Mouse (Mus musculus) cerebellum, postnatal 10 days (tissue): Measurements from ENCODE around the gene C77080.
A peak's percentile ranks its signal among the peaks of the same experiment; 100 is the strongest.

Source experiments
- DNase-seq, 2 experiments: peaks; one replicate each; pipeline ENCODE4 v3.0.0; 2021; ENCODE audit warnings: mixed read lengths in 2 of 2

C77080 gene

DNA sequence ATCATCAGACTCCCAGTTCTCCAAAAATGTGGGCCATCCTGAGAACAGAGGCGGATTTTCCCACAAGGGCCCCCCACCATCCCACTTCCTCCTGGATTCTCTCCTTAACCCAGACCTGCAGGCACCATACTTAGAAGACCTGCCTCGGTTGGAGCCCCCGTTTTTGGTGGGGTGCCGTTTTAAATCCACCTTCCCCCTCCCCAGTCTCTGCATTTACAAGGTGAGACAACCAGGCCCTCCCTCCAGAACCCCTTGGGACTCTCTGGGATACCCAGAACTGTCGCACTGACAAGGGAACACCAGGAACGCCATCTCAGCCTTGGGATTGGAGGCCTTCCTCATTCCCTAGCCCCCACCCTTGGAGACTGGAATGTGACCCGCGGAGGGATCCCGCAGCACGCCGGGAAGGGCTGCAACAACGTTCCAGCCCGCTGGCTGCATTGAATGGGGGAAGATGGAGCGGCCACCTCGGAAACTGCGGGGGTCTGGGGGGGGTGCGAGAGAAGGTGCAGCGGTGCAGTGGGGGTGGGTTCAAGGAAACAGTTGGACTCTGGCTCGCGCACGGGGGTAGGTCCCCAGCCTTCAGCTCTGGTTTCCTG, 23.3 kb downstream of the C77080 start:
- peak; percentile 55 to 58 for DNase-seq

DNA sequence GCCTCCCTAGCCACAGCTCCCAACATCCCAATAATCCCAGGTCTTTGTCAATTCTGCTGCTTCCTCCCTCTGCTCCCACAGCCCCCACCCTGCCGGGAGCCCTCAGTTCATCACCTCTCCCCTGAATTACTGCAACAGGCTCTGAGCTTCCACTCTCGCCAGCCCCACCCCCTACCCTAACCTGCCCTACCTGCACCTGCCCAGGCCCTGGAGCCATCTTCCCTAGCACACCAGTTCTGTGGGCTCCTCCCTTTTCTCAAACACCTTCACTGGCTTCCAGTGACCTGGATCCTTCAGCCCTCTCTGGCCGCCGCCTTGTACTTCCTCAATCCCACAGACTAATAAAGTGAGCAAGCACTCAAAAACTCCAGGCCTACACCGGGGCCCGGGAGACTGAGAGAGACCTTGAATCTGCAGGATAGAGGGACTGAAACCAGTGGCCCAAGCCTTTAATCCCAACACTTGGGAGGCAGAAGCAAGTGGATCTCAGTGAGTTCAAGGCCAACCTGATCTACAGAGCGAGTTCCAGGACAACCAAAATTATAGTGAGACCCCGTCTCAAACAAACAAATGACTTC, 24.9 kb downstream of the C77080 start:
- DNase-seq: peak in 1 of 2 experiments; percentile 16

DNA sequence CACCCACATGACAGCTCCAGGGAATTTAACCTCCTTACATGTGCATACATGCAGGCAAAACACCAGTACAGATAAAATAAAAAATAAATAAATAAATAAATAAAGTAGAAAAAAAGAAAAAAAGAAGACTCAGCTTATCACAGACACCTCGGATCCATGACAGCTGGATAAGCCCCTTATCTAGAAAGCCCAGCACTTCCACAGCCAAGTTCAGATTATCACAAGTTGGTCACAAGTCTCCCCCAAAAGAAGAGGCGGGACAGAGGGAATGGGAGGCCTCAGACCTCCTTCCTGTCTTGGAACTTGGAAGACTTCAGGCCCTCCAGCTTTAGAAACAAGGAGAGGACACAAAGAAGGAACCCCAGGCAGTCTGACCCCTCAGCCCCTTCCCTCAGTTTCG, 26.1 kb downstream of the C77080 start:
- DNase-seq: no peak

DNA sequence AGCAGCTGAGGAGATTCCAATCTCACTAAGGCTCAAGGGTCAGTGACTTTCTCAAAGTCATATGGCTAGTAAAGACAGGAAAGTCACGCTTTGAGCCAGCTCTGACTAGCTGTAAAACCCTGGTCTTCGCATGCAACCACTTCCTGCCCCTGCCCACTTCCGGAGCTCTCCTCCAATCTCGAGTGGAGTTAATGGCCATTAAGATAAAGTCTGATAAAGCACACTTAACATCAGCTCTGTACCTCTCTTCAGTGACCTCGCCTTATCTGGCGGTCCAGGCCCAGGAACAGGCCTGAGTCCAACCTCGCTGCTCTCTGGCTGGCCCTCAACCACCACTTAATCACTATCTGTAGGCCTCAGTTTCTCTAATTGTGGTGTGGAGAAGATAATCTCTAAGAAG, 26.7 kb downstream of the C77080 start:
- DNase-seq: no peak

DNA sequence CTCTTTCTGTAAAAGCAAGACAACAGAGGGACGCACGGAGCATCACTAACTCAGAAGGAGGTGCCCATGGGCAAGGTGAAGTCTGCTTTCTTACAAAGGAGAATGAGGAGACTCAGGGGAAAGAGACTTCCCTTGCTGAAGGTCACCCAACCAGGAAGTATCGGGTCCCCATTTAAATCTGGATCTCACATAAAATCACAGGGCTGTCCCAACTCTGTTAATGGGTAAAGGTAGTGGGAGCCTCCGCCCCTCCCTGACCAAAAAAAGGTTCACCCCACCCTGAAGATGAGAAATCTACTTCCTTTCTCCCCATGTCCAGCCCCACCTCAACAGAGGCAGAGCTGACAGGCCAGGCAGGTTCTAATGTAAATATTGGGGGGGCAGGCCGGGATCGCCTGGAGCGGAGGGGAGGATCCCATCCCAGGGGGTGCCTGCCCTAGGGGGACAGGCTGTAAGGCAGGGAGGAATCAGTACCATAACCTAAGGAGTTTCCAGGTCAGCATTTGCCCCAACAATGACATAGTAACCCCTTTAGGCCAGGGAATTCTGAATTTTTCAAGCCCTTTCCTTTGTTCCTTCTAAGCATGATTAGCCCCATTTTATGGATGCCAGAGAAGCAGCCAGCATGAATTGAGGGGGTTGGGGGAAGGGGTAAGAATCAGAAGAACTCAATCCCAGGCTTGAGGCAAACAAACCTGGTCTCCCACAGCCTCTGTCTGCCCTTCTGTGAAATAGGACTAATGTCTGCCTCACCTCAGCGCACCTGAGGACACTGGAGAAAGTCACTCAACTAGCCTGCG, 28.4 kb downstream of the C77080 start:
- DNase-seq: no peak

DNA sequence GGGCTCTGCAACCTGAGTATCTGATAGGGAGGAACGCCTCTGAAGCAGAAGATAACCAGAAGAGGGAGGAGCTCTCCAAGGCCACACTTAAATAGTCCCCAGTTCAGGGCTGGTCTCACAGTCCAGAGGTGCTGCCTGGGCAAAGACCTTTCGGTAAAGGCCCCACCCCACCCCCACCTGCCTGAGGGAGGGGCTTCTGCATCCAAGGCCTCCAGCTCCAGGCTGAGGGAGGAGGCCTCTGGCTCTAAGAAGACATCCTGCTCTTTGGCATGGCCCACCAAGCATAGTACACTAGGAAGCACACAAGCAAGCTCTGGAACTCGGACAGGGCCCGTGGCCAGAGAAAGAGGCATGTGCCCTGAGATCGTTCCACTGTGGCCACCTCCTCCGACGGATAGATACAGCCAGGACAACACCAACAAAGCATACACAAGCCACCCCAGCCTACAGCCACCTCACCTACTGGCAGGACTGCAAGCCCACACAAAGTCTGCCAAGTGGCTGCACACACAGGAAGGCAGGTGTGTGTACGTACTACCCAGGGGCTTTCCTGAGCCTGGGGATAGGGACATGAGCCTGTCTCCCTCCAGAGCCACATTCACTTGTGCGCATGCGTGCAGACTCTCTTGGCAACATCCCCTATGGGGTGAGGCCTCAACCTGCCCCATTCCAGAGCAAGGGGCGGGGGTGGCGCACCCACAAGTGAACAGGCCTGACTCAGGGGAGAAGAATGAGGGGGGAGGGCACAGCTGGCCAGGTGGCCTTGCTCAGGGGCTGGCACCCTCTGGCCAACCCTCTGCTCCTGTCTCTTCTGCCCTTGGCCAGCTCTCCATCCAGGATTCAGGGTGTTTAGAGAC, 29.4 kb downstream of the C77080 start:
- DNase-seq: peak; percentile 48 to 51

DNA sequence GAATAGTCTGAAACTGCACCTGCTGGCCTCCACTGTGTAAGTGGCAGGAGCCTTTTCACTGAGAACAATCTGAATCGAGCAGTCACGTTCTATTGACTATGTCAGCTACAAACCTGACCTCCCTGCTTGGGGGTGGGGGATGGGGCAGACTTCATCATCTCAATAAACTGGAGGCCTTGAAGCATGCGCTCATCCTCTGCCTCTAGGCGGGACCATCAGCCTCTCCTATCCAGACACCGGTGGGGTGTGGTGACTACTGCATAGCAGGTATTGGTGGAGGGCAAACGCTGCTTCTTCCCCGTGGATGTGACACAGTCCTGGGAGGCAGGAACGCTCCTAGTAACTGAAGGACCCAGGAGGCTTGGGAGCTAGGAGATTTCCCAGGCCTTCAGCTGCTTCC, 30.3 kb downstream of the C77080 start:
- DNase-seq: no peak

DNA sequence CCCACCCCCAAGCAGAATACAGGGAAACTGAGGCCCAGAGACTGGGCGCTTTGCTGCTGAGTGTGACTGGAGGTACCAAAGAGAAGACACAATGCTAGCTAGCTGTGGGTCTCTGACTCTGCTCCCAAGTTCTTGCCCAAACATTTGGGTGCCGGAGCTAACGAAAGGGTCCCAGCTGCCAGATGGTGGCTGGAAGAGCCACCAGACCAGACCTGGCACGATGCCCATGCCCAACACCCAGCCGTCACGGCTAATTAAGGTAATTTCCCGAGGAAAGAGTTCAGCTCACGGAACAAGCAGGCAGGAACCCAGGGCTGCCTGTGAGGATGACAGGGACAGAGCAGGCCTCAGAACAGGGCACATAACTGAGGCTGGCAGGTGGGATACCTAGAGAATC, 33.2 kb downstream of the C77080 start:
- DNase-seq: peak; percentile 96

DNA sequence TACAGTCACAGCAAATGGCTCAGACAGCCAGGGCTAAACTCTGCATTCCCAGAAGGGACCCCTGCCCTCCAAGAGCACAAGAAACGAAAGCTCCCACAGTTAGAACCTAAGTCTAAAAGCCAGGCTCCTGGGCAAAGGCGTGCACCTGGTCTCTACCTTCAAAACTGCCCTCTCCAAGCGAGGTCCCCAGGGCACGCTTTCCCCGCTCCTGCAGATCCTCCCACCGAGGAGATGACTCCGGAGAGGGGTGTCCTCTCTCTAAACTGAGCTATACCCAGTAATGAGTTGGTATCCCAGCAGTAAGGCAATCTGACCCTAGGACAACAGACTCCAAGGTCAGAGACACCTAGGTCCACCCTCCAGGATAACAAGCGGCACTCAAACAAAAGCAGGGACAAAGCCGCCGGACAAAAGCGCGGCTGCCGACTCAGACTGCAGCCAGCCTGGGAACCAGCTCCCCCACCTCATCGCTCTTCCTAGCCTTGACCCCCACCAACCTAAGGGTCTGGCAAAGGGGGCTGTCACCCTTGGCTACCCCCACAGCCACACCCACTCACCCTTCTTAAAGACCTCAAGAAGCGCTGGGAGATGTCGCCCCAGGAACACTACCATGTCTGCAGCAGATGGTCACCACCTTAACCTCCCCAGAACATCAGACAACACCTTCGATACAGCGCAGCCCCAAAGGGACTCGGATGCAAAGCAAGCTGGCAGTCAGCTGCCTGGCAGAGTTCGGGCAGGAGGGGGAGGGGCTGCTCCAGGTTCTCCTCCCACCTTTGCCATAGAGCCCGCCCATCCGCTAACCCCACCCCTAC, 33.8 kb downstream of the C77080 start:
- DNase-seq: peak; percentile 89

DNA sequence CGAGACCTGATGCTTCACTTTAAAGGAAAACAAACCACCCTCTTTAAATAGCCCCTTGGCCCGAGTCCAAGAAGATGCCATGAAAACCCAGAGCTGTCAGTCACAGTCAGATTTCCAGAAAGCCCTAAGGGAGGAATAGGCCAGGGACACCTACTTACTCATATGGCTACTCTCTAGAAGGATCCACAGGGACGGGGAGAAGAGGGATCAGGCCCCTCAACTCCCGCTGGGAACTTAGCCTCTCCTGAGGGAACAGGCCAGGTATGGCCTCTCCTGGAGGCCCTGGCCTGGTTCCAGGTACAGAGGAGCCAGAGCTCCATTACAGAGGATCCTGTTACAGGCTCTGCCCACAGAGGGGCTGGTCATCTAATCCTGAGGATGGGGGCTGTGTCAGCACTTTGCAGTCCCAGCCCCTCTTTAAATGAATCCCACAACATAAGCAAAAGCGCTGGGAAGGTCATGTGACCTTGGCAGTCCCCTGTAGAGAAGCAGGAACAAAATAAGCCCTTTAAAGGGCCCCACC, 34.7 kb downstream of the C77080 start:
- DNase-seq: peak; percentile 56 to 70

DNA sequence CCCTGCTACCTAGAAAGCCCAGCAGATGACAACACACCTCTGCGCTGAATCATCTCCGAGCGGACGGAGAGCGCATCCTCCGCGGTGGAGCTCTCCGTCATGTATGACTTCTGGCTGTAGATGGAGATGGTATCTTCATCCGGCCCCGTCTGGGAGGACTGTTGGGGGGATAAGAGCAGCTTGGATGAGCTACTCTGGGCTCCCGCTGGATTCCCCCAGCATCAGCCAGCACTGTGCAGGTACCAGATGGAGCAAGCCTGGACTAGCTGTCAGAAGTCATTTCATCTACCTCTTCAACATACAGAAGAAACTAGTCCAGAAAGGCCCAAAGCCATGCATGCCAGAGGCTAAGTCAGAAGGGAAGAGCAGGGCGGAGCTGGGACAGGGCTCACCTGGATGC, 35.9 kb downstream of the C77080 start:
- DNase-seq: peak; percentile 72 to 74

DNA sequence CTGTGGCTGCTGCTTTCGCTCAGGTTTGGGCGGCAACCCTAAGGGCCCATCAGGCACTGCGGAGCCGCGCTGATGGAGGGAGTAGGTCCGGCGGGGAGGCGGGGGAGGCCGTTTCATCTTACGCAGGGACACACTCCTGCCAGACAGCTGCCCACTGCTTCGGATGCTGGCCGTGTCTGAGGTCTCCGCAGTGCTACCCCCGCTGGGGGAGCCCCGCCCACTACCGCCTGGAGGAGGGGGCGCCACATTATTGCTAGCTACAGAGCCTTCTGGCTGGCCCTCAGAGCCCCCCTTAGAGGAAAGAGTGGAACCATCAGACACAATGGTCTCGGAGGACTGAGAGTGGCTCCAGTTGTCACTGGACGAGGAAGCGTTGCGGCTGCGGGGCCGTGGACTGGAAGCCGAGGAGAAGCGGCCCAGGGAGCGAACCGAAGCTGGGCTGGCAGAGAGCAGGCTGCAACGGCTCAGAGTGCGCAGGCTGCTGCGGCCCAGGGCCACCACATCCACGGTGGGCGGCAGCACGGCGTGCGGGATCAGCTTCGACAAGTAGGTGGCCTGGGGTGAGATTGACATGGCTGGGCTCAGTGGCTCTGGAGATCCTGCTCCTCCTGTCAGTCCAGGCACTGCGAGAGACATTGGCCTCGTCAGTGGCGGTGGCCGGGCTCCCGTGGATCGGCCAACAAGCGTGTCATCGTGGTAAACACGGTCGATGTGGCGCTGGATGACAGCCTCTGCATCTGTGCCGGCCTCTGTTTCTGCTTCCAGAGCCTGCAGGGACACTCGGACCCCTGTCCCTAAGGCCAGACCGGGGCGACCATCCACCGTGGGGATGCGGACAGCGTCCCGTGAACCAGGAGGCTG, 37.6 kb downstream of the C77080 start:
- peak; percentile 66 to 70 for DNase-seq

DNA sequence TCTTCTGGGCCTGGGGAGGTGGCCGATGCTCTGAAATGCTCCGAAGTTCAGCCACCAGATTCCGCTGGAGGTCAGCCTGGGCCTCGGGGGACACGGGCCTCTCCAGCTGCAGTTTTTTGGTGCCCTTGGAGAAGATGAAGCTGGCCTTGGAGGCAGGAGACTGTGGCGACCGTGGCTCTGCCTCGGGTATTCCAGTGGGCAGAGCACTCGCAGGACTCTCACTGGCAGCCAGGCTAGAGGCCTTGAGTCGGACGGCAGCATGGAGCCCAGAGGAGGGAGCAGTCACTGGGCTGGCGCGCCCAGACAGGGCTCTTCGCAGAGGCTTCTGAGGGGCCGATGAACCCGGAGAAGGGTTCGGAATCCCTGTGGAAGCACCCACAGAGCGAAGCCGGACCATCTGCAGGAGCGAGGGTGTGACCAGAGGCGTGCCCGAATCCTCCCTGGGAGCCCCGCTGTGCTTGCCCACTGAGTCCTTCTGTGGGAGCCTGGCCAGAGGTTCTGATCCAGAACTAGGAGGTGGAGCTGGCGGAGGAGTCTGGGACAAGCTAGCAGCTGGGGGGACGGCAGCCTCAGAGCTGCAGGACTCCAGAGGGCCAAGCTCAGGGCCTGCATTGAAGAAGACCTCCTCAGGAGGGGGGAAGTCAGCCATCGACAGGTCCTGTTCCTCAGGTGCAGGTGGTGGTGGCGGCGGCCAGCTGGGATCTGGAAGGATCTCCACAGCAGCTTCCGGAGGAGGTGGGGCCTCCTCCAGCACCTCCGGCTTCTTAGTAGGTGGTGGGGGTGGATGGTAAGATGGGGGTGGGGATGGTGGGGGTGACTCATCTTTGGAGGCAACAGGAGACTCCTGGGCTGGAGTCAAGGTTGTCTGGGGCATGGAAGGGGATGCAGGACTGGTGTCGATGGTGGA, 38.9 kb downstream of the C77080 start:
- peak; percentile 45 to 47 for DNase-seq

DNA sequence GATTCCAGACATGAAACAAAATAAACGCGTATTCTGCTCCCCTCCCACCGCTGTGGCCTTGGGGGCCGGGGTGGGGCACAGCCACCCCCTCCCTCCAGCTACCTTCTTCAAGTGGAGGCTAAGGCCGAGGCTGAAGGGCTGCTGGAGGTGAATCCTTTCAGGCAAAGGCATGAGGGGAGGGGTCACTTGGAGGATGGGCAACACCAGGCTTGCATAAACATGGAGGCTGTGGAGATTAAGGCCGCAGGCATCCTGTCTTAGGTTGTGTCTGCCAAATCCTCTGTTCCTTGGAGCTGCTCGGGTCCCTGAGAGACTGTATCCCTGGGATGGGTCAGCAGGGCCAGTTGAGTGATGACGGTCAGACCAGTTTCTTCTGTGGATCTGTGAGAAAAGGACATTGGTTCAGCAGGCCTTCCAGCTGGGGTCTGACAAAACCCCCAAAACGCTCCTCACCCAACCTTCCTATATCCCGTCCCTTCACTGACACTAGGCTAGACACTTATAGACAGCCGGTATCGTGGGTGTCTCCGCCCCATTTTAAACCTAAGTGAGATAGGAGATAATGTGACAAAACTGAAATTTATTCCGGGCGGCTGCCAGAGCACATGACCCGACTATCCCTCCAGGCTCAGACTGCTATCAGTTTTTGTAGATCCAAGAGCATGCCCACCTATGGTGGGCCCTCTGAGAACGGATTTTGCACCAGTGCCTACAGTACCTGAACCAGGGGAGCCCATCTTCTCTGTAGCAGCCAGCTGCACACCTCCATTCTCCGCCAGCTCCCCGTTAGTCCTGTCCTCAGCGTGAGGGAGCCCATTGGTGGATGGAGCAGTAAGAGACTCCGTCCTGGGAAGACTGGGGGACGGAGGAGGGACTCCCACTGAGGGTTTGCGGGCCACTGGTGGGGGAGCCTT, 39.9 kb downstream of the C77080 start:
- DNase-seq: peak in 1 of 2 experiments; percentile 64

DNA sequence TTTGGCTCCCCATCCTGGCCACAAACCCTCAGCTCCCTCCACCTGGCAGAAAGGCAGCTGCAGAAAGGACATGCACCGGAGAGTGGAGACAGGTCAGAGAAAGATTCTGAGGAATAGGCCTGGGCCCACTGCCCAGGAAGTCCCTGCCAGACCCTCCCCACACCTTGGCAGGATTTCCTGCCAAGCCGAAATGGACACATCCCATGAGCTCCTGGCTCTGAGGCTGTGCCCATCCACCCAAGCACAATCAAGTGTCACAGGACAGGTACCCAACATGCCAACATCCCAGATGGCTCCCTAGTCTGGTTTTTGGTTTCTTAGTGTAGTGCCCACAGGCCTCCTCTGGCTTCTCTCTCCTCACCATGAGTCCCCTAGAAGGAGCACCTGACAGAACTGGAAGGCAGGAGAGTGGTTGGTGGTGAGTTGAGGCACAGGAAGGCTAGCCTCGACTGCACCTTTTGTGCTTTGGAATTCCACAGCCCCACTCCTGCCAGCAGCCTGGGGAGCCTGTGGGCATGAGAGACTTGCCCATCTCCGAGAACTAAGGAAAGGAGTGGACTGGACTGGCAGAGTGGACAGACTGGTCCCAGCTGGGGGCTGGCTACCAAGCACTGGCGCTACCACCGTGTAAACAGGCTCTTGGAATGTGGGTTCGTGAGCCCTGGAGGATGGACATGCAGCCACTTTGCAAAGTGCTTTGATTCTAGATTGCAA, 40.7 kb downstream of the C77080 start:
- peak; percentile 91 to 95 for DNase-seq

DNA sequence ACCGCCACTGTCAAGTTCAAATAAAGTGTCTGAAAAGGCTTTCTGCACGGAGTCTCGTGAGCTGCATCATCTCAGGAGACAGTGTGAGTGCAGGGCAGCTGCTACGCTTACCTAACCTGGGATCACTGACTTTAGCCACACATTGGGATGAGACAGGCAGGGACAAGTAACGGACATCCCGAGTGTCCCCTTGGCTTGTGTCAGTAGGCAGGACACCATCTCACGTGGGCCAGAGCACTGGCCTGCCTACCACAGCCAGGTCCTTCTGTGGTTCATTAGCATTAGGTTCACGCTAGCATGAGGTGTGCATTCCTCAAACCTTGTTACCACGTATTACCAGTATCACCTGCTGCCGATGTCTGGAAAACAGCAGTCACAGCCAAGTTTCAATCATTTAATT, 42.0 kb downstream of the C77080 start:
- no peak for DNase-seq

DNA sequence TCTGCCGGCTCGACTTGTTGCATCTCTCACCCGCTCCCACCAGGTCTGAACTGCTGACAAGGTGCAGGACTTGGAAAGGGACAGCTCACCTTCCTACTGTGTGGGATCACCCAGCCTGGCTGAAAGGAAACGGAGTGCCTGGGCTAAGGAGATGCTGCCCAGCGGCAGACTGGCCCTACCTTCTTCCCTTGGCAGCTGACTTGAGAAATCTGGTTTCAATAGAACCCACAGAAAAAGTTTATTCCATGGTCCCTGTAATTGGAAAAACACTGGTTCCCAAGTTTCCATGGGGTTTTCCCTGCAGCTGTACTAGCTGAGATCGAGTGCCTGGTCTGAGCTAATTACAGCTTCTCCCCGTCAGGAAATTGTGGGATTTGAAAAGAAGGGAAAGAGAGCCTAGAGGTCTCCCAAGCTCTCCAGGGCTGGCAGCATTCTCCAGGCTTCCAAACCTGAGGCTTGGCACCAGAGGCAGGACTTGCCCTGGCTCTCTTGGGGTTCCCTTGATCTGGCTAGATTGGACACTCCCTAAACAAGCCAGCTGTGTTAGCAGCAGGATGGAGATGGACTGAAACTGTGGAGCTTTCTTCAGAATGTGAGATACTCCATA, 42.5 kb downstream of the C77080 start:
- no peak for DNase-seq

DNA sequence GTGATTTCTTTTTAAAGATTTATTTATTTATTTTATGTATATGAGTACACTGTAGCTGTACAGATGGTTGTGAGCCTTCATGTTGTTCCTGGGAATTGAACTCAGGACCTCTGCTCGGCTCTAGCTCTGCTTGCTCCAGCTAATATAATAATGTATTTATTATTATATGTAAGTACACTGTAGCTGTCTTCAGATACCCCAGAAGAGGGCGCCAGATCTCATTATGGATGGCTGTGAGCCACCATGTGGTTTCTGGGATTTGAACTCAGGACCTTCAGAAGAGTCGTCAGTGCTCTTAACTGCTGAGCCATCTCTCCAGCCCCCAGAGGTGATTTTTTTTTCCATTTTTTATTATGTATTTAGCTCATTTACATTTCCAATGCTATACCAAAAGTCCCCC, 48.7 kb downstream of the C77080 start:
- DNase-seq: peak; percentile 60 to 67
